Mouse (Mus musculus): ENCODE data around the gene Gm9732. TPM values are rescaled to one million over a fixed set of nuclear protein-coding genes. Genes with fewer than 3 reads are reported as not detected.
"Not testable (repeated sequence)": the region's sequence is repeated elsewhere in the genome, so short reads cannot be mapped to it uniquely, and the experiment has no call there.

Gene Gm9732
- total RNA-seq, 2 experiments from 2014 or later, result not detected

DNA sequence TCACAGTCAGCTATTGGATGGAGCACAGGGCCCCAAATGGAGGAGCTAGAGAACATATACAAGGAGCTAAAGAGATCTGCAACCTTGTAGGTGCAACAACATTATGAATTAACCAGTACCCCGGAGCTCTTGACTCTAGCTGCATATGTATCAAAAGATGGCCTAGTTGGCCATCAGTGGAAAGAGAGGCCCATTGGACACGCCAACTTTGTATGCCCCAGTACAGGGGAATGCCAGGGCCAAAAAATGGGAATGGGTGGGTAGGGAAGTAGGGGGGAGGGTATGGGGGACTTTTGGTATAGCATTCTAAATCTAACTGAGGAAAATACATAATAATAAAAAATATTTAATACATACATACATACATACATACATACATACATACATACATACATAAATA lies 78.1 kb downstream of the Gm9732 start:
- intact Hi-C loops (cut with DNase I); DNase-seq: not testable (repeated sequence)

Other genes with a start within 250 kb of the Gm9732 start
- not detected for gene Gm8094, start 198.4 kb upstream of the Gm9732 start, total RNA-seq (2021)
- gene Gm8104, start 174.4 kb upstream of the Gm9732 start, total RNA-seq (2021), result not detected
- not detected for gene Gm7233, start 95.2 kb upstream of the Gm9732 start, total RNA-seq (2021)
- not detected for gene Gm8122, start 39.7 kb upstream of the Gm9732 start, total RNA-seq (2021)
- gene Gm8126, start 16.4 kb upstream of the Gm9732 start, total RNA-seq (2021), result not detected
- gene Gm8127, start 18.8 kb downstream of the Gm9732 start, total RNA-seq (2021), result not detected
- not detected for gene 1700001F09Rik, start 72.8 kb downstream of the Gm9732 start, total RNA-seq (2021)
- gene Gm8138, start 141.3 kb downstream of the Gm9732 start, total RNA-seq (2021), result not detected

All from heart, postnatal 36 days (tissue).